Mouse (Mus musculus) cerebellum, adult 9-10 months (tissue): Measurements from ENCODE around the gene Rbbp5.
A peak's percentile ranks its signal among the peaks of the same experiment; 100 is the strongest.

Experiments
- DNase-seq: peaks from one replicate; pipeline ENCODE4 v3.0.0; 2022

Gene Rbbp5

GRCm38 (mm10) chr1:132542762-132543306 lies 65.7 kb downstream of the Rbbp5 start, which contains the start of gene Cntn2:
TSS of gene Cntn2 (minus strand) at chr1:132543256.
- peak; percentile 85 for DNase-seq

- no peak for DNase-seq
Measured at GRCm38 (mm10) chr1:132543789-132544188, 66.6 kb downstream of the Rbbp5 start.
